Mouse (Mus musculus) myocyte (in vitro differentiated cells): ENCODE results near the gene Cpeb1. TPM values are rescaled to one million over a fixed set of nuclear protein-coding genes. Genes with fewer than 3 reads are reported as not detected.

Experiments used
- H3K27me3 ChIP-seq: one replicate; pipeline ENCODE4 v1.6.1; 2011; ENCODE audit not compliant: control insufficient read depth, insufficient read depth, insufficient read length
- H3K36me3 ChIP-seq: one replicate; pipeline ENCODE4 v1.6.1; 2011; ENCODE audit not compliant: control insufficient read depth, insufficient read depth
- H3K4me2 ChIP-seq: one replicate; pipeline ENCODE4 v1.6.1; 2011; ENCODE audit warnings: low read depth, control low read depth
- H3K4me3 ChIP-seq: one replicate; pipeline ENCODE4 v1.5.1; 2011; ENCODE audit warnings: mild to moderate bottlenecking, control low read depth, moderate library complexity
- H3K79me2 ChIP-seq: one replicate; pipeline ENCODE4 v1.6.1; 2011; ENCODE audit not compliant: control insufficient read depth, insufficient read depth
- H3ac ChIP-seq: one replicate; pipeline ENCODE4 v1.6.1; 2011; ENCODE audit not compliant: control insufficient read depth, insufficient read length
- CEBPB ChIP-seq: IDR thresholded peaks from 2 replicates; pipeline ENCODE4 v1.6.1; 2011; ENCODE audit warnings: mild to moderate bottlenecking, moderate library complexity; ENCODE audit not compliant: poor library complexity, insufficient read depth, severe bottlenecking
- E2F4 ChIP-seq: IDR thresholded peaks from one replicate; pipeline ENCODE4 v1.6.1; 2011; ENCODE audit warnings: mild to moderate bottlenecking, control low read depth, moderate library complexity; ENCODE audit not compliant: insufficient read depth
- MAX ChIP-seq: IDR thresholded peaks from one replicate; pipeline ENCODE4 v1.6.1; 2011; ENCODE audit warnings: low read depth, mild to moderate bottlenecking, control low read depth
- MYOD1 ChIP-seq, 3 experiments: IDR thresholded peaks; one replicate each; pipeline ENCODE4 v1.6.1; 2011; ENCODE audit warnings: control low read depth in 2 of 3, low read depth in 2 of 3, mild to moderate bottlenecking in 2 of 3, moderate library complexity in 1 of 3; ENCODE audit not compliant: insufficient read length in 2 of 3, control insufficient read depth in 1 of 3
- MYOG ChIP-seq, 3 experiments: IDR thresholded peaks; one replicate each; pipeline ENCODE4 v1.6.1; 2011; ENCODE audit warnings: control low read depth in 2 of 3, low read depth in 2 of 3, mild to moderate bottlenecking in 2 of 3; ENCODE audit not compliant: insufficient read length in 2 of 3, control insufficient read depth in 1 of 3, insufficient read depth in 1 of 3
- POLR2A ChIP-seq: IDR thresholded peaks from one replicate; pipeline ENCODE4 v1.6.1; 2011; ENCODE audit warnings: low read depth, mild to moderate bottlenecking, control low read depth, moderate library complexity; ENCODE audit not compliant: insufficient read length
- POLR2AphosphoS2 ChIP-seq: IDR thresholded peaks from one replicate; pipeline ENCODE4 v1.6.1; 2011; ENCODE audit warnings: low read depth, control low read depth; ENCODE audit not compliant: insufficient read length
- REST ChIP-seq: IDR thresholded peaks from one replicate; pipeline ENCODE4 v1.6.1; 2011; ENCODE audit warnings: mild to moderate bottlenecking, control low read depth, moderate library complexity; ENCODE audit not compliant: insufficient read depth, insufficient read length
- SRF ChIP-seq: IDR thresholded peaks from one replicate; pipeline ENCODE4 v1.6.1; 2011; ENCODE audit warnings: low read depth; ENCODE audit not compliant: control insufficient read depth, insufficient read length
- TCF12 ChIP-seq: IDR thresholded peaks from one replicate; pipeline ENCODE4 v1.6.1; 2011; ENCODE audit warnings: mild to moderate bottlenecking, control low read depth; ENCODE audit not compliant: poor library complexity, insufficient read depth, severe bottlenecking
- TCF3 ChIP-seq: IDR thresholded peaks from one replicate; pipeline ENCODE4 v1.6.1; 2011; ENCODE audit warnings: low read depth, control low read depth; ENCODE audit not compliant: insufficient read length
- USF1 ChIP-seq: IDR thresholded peaks from one replicate; pipeline ENCODE4 v1.6.1; 2011; ENCODE audit warnings: low read depth, mild to moderate bottlenecking, control low read depth, moderate library complexity
- polyA plus RNA-seq: library from polyadenylated mRNA; unstranded; fragments of >200 nt; fragmentation: generic; extraction: Trizol; gene quantifications from one replicate; pipeline ENCODE4 v1.2.1, GENCODE M21; 2012; ENCODE audit warnings: missing spikeins

Gene Cpeb1
- polyA plus RNA-seq, 1 experiment, result 1.3 TPM

- Histone ChIP-seq H3K79me2 (no peaks in the 10 kb centered on the region), H3K36me3 (no peaks in the 10 kb centered on the region), H3K4me3 (no peak overlapping the region), H3ac (no peak overlapping the region), H3K4me2 (no peak overlapping the region), H3K27me3 (no peaks in the 10 kb centered on the region)
- TF ChIP-seq MYOD1 (IDR thresholded peaks at IDR 0.05; ENCODE audit: control insufficient read depth in 1 of 3, insufficient read length in 2 of 3, low read depth in 2 of 3), result no peak
- TF ChIP-seq MAX, result no peak
- TF ChIP-seq USF1, result no peak
- no peak for TF ChIP-seq POLR2AphosphoS2
- TF ChIP-seq TCF3, result no peak
- TF ChIP-seq MYOG (IDR thresholded peaks at IDR 0.05; ENCODE audit: control insufficient read depth in 1 of 3, insufficient read depth in 1 of 3, insufficient read length in 2 of 3, low read depth in 2 of 3), result no peak
- no peak for TF ChIP-seq E2F4
- no peak for TF ChIP-seq REST
- no peak for TF ChIP-seq POLR2A
- TF ChIP-seq SRF, result no peak
- no peak for TF ChIP-seq CEBPB
- no peak for TF ChIP-seq TCF12
These were observed 143.7 kb downstream of the Cpeb1 start for GRCm38 (mm10) chr7:81311581-81311980.

GRCm38 (mm10) chr7:81311130-81311529 is 144.1 kb downstream of the Cpeb1 start:
- Histone ChIP-seq H3K27me3 (no peaks in the 10 kb centered on the region), H3K4me2 (no peak overlapping the region), H3ac (no peak overlapping the region), H3K4me3 (no peak overlapping the region), H3K79me2 (no peaks in the 10 kb centered on the region), H3K36me3 (no peaks in the 10 kb centered on the region)
- TF ChIP-seq POLR2A, result no peak
- TF ChIP-seq CEBPB, result no peak
- TF ChIP-seq MAX, result no peak
- TF ChIP-seq USF1, result no peak
- TF ChIP-seq TCF12, result no peak
- TF ChIP-seq TCF3, result no peak
- no peak for TF ChIP-seq SRF
- TF ChIP-seq E2F4, result no peak
- no peak for TF ChIP-seq MYOD1 (IDR thresholded peaks at IDR 0.05; ENCODE audit: control insufficient read depth in 1 of 3, insufficient read length in 2 of 3, low read depth in 2 of 3)
- TF ChIP-seq POLR2AphosphoS2, result no peak

GRCm38 (mm10) chr7:81309247-81309646 is 146.0 kb downstream of the Cpeb1 start:
- Histone ChIP-seq H3K79me2 (no peaks in the 10 kb centered on the region), H3K4me3 (no peak overlapping the region), H3K4me2 (no peak overlapping the region), H3K36me3 (no peaks in the 10 kb centered on the region), H3K27me3 (no peaks in the 10 kb centered on the region), H3ac (no peak overlapping the region)
- TF ChIP-seq MYOG (IDR thresholded peaks at IDR 0.05; ENCODE audit: control insufficient read depth in 1 of 3, insufficient read depth in 1 of 3, insufficient read length in 2 of 3, low read depth in 2 of 3) (no peak), USF1 (no peak), SRF (no peak), E2F4 (no peak), REST (no peak), CEBPB (no peak), MAX (no peak), TCF3 (no peak), TCF12 (no peak), POLR2A (no peak), POLR2AphosphoS2 (no peak), MYOD1 (IDR thresholded peaks at IDR 0.05; ENCODE audit: control insufficient read depth in 1 of 3, insufficient read length in 2 of 3, low read depth in 2 of 3) (no peak)

GRCm38 (mm10) chr7:81307735-81308134 is 147.5 kb downstream of the Cpeb1 start:
- no peak for TF ChIP-seq TCF12
- no peak for TF ChIP-seq MYOD1 (IDR thresholded peaks at IDR 0.05; ENCODE audit: control insufficient read depth in 1 of 3, insufficient read length in 2 of 3, low read depth in 2 of 3)
- TF ChIP-seq POLR2A, result no peak
- TF ChIP-seq MYOG (IDR thresholded peaks at IDR 0.05; ENCODE audit: control insufficient read depth in 1 of 3, insufficient read depth in 1 of 3, insufficient read length in 2 of 3, low read depth in 2 of 3), result no peak
- TF ChIP-seq POLR2AphosphoS2, result no peak
- TF ChIP-seq CEBPB, result no peak
- TF ChIP-seq REST, result no peak
- no peak for TF ChIP-seq SRF
- no peak for TF ChIP-seq TCF3
- no peak for TF ChIP-seq MAX
- no peak for TF ChIP-seq E2F4
- no peak for TF ChIP-seq USF1
- Histone ChIP-seq H3K36me3 (no peaks in the 10 kb centered on the region), H3K79me2 (no peaks in the 10 kb centered on the region), H3K27me3 (no peaks in the 10 kb centered on the region), H3ac (no peak overlapping the region), H3K4me2 (no peak overlapping the region), H3K4me3 (no peak overlapping the region)
